Mouse (Mus musculus) thymus, postnatal 14 days (tissue): ENCODE results near the gene Tcirg1.

Experiments
- DNase-seq: peaks from one replicate; pipeline ENCODE4 v3.0.0; 2021

Tcirg1 gene

DNA sequence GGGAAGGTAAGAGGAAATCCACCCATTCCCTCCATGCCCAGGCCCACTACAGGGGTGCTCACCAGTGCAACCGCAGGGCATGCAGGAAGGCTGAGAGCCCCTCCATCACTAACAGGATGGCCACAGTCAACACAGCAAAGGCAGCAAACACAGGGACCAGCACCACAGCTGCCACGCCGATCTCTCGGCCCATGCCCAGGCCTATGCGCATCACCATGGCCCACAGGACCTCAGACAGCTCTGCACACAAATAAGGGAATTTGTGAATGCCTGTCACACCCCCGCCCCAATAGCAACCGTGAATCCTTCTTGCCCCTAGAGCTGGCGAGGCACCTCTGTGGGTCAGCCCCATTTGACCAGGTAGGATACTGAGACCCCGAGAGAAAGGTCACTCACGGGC lies 10.7 kb downstream of the Tcirg1 start:
- no peak for DNase-seq

DNA sequence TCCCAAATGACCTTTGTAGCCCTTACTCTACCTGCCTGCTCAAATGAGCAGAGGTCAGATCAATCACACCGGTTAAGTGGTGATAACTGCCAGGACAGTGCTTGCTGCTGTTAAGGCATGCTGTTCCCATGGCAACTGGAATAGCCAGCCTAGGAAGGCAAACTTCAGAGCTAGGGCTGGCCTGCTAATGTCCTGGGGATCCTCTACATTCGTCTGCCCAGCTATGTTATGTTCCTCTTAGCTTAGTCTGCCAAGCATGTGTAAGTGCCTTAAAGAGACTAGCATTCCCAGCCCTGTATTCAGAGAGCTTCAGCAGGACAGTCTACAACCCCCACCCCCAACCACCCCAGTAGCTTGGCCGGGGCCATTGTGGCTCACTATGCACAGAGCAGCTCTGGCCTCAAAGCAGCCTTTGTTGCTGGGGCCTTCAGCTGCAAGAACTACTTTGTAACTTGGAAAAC lies 11.7 kb downstream of the Tcirg1 start:
- DNase-seq, result no peak

DNA sequence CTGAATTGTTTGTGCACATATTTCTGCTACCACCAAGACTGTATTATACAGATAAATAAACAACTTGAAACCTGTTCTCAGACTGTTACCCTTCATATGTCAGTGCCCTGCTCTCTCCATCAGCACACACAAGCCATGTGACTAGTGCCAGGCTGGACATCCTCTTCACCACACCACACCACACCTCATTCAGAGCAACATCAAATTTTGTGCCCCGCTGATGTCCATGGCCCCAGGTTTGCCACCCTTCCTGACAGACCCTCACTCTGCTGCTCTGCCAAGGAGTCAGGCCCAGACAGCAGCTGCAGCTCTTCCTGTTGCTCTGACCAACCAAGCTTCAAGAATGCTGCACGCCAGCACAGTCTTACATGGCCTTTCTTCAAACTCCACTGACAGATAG lies 12.6 kb downstream of the Tcirg1 start:
- DNase-seq, result no peak

DNA sequence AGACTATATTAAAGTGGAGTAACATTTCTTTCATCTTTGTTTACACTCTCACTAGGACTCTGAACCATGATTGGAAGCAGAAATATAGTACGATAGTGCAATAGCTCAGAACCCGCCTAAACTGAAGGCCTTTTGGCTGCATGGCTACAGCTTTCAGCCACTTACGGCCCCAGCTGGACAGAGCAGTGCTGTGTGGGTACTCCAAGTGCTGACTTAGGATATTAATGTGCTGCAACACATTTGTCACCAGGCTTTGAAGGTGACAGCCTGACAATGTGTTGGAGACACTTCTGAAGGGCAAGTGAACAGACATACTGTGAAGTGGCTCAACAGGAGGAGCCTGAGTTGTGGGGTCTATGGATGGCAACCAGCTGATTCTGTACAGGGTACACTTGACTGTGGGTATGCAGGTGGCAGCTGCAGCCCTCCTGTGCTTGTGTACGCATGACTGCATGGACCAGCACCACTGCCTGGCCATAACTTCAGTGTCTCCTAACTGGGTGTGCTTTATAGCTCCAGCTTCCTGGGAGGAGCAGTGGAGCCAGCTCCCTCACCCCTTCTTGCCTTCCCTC lies 13.3 kb downstream of the Tcirg1 start:
- no peak for DNase-seq

DNA sequence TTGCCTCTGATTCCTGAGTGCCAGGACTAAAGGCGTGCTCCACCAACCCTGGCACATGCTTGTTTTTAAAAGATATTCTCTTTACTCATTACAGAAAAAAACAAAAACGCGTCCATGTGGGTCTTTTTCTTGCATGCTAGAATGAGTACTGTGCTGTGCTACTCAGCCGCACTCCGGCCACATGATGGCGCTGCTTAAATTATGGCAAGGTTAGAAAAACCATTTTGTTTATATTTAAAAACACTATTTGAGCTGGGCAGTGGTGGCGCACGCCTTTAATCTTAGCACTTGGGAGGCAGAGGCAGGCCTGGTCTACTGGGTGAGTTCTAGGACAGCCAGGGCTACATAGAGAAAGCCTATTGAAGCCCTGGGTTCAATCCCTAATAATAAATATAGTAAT lies 16.8 kb downstream of the Tcirg1 start:
- peak; percentile 41 for DNase-seq

DNA sequence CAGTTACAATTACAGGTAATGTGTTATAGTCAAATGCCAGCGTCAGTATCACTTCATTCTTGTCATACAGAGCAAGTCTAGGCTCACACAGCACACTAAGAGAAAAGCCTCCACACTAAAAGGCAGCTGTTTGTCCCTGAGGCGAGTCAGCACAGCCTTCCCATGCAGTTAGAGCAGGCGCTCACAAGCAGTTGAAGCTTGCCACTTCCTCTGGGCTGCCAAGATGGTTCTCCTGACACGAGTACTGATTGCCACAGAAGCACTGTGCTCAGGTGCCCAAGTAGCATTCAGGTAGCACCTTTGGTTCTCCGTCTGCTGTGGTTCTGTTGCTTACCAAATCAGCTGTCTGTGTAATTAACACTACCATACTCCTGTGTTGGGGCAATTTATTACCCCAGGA lies 17.8 kb downstream of the Tcirg1 start:
- DNase-seq, result no peak

DNA sequence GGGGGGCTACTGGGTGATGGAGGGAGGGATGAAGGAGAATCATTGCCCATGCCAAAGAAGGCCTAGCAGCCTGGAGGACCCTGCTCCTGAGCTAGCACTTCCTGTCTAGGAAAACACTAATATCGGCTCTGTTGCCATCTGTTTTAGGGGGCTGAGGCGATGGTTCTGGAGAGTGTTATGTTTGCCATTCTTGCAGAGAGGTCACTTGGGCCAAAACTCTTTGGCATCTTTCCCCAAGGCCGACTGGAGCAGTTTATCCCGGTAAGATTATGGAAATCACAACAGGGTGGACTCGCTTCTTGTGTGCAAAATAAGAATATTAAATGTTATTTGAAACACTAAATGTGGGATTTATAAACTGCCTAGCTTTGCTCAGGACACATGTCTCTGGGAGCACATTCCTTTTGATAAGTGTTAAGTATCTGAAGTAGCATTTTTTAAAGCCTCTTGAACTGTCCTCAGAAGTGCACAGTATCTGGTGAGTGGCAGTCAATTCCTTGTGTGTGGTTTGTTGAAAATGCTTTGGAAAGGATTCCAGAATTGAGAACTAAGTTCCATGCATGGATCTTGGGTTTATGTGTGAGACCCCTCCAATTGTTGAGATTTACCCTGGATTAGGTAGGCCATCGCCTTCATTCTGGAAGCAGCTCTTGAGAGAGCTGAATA lies 22.5 kb downstream of the Tcirg1 start:
- no peak for DNase-seq

DNA sequence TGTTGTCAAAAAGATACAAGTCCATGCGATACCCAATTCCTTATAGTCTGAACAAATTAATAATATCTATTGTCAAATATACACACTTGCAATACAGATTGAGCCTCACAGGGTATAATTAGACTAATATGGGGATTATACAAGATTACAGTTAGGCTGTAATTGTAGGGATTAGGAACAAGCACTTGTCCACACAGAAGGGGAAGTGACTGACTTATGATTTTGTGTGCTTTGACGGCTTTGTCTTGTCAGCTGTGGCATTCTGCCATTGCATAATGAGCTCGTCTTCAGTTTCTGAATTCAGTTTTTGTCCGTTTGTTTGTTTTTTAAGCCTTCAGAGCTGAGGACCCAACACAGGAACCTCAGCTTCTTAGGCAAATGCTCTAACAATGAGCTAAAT lies 24.7 kb downstream of the Tcirg1 start:
- DNase-seq, result no peak

DNA sequence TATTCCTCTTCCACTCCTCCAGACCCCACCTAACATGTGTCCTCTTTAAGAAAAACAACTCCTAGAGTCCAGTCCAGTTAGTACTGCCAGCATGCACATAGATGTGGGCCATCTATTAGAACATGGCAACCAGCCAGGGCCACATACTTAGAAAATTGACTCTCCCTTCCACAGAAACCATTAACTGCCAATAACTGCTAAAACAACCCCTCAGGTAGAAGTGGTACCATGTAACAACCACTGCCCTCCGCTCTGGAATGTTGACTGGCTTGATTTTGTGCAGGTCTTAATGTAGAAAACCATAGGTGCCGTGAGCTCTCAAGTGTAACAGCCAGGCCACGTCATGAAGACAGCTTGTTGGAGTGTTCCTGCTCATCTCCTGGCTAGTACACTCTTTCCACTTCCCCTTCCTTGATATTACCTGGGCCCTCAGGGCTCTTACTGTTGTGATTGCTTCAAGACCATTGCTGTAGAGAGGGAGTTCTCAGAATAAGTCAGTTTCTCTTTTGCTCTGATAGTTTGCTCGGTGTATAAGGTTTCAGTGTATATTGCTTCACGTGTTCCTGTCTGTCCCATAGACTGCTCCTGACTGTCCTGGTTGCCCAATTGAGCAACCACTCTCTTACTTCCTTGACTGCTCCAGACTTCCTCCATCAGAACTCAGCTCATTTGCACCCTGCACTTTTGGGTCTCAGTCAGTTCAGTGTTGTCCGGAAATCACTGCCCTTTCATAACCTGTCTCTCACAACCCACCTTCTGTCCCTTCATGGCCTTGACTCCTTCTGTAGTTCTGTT lies 26.7 kb downstream of the Tcirg1 start:
- DNase-seq, result no peak

DNA sequence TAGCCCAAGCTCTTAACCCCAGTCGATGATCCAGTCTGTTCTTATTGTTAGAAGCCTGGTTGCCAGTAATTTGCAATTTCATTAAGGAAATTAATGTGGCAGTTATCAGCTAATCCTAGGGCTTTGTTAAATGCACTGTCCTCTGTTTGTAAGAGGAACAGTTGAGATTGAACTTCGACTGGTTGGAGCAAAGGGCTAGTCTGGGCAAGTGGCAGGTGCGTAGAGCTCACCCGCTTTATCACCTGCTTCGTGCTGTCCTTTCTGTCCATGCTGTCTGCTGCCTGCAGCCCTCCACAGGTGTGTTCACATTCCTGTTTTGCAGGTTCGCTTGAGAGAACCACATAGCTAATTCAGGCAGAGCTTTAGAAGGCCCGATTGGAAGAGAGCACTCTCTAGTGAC lies 31.9 kb downstream of the Tcirg1 start:
- DNase-seq, result no peak

DNA sequence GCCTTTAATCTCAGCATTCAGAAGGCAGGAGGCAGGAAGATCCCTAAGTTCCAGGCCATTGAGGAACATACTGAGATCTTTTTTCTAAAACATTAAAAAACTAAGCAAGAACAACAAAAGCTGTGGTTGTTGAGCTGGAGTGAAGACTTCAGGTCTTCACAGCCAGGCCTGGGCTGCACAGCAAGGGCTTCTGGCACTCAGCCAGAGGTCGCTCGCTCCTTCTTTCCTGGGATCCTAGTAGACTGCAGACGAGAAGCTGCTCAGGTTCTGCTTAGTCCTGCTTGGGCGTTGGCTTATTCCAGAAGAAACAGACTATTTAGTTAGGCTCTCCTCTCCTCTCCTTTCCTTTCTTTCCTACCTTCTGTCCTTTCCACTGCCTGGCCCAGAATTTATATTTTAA lies 34.6 kb downstream of the Tcirg1 start:
- DNase-seq, result no peak

DNA sequence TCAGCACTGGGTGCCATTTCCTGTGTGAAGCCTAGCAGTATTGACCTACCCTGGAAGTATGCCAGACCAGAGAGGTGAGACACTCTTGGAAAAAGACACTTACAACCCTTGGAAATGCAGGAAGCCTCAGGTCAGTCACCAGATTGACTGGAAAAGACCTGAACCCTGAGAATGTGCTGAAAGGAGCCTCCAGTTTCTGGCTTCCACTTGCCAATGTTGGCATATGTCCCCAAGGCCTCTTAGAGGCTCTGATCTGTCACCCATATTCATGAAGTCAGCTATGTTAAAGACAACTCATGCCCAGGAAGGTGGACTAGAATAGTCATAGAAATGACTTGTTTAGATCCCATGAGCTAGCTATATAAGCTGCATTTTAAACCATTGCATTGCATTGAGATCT lies 35.5 kb downstream of the Tcirg1 start:
- DNase-seq, result no peak

DNA sequence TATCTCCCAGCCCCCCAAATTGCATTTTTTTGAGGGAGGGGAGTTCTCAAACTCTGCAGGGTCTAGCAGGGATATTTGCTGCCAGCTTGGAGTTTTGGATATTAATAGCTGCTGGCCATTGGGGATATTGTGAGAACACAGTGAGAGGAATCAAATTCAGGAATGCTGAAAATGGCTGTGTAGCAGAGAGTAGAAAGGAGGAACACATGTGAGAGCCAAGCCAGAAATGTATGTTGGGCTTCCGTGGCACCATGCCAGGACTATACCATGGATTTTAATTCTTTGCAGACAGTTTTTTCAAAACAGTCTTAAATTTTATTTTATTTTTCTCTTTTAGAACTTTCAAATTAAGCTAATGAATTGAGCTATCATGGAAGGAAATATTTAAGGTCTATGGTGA lies 38.6 kb downstream of the Tcirg1 start:
- DNase-seq, result no peak

DNA sequence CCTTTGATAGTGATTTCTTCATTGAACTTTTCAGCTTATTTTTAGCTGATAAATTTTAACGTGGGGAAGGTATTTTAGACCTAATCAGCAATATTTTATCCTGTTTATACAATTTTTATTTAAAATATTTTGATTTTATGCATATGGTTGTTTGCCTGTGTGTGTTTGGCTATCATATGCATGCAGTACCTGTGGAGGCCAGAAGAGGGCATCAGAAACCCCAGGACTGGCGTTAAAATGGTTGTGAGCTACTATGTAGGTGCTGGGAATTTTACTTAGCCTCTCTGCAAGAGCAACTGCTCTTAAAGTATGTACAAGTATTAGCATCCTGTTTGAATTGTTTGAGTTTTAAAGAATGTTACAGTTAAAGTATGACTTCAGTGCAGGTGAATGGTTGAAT lies 42.0 kb downstream of the Tcirg1 start:
- no peak for DNase-seq

DNA sequence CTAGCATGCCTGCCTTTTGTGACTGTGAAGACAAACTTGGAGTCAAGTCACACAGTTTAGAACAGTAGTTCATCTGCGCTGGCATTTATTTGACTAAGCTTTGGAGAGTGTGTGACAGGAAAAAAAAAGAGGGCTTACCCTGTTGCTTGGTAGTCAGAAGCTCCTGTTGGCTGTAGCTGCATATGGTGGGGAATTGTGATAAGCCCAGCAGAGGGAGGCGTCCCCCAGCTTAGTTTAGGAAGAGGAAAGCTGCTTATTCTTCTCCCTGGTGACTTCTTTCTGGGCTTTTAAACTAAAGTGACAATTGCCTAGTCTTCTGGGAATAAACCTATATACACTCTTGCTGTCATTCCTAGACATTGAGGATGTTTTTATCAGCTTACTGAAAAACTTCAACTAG lies 44.2 kb downstream of the Tcirg1 start:
- DNase-seq, result no peak

DNA sequence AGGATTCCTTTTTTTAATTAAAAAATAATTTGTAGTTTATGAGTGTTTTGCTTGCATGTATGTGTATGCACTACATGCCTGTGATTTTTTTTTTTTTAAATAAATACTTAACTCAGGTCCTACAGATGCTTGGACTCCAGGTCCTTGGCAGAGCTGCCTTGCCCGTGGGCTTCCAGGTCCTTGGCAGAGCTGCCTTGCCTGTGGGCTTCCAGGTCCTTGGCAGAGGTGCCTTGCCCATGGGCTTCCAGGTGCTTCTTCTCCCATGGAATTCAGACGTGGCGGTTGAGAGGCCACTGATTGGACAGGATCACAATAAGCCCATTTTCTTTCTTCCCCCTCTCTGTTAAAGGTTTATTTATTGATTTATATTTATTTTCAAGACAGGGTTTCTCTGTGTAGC lies 49.7 kb downstream of the Tcirg1 start:
- DNase-seq, result no peak

DNA sequence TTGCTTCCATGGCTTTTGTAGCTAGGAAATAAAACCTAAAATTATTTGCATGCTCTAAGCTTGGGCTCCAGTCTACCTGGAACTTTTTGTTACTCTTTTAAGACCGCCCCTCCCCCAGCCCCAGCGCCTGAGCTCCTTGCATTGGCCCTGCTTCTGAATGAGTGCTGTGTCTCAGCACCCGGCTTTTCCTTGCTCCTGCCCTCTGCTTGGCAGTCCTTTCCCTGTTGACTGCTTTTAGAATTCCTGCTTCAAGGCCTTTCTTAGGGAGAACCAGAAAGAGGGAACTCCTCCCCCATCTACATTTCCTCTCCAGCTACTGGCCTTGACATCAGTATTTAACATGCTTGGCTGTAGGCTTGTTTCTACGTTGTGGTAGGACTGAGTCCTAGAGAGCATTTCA lies 51.3 kb downstream of the Tcirg1 start:
- no peak for DNase-seq

DNA sequence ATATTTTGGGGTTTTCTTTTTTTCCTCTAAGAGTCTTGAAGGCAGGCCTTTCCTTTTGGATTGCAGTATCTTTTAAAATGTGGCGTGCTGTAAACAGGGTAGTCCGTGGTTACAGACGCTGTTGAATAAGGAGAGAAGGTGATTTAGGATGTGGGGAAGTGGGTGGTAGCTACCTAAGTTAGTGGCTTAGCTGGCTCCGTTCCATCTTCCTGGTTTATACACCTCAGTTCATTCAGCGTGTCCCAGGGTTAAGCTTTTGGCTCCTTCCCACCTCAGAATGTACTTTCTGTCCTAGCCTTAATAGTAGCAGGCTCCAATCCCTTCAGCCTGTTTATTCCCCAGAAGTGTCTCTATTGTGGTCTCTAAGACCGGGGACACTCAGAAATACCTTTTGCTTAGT lies 51.8 kb downstream of the Tcirg1 start:
- no peak for DNase-seq

DNA sequence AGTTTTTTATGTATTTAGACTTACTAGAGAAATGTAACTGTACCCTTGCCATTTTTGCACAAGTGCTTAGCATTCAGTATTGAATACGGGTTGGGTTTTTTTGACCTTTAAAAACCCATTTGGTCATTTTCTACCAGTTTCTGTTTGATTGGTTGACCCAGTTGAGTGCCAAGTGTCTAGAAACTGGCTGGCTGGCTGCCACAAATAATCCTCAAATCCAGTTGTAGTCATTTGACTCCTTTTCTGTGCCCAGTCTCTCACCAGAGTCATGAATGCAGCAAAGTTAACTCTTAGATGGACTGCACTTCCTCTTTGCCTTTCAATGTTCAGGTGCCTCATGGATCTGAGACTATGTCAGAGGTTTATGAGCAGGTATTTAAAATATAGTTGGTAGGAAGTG lies 53.0 kb downstream of the Tcirg1 start:
- DNase-seq, result no peak

DNA sequence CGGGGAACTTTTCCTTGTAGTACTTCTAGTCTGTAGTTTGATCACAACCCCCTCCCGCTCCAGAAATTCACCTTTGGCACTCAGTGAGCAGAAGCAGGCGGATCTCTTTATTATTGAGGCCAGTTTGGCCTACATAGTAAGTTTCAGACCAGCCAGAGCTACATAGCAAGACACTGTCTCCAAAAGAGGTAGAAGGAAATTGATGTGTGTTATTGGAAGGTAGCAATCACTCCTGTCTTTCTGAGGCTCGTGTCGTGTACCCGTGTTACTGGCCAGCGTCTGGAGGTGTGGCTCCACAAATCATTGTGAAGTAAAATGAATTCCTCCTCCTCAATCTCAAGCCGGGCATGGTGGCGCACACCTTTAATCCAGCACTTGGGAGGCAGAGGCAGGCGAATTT lies 53.8 kb downstream of the Tcirg1 start:
- no peak for DNase-seq

DNA sequence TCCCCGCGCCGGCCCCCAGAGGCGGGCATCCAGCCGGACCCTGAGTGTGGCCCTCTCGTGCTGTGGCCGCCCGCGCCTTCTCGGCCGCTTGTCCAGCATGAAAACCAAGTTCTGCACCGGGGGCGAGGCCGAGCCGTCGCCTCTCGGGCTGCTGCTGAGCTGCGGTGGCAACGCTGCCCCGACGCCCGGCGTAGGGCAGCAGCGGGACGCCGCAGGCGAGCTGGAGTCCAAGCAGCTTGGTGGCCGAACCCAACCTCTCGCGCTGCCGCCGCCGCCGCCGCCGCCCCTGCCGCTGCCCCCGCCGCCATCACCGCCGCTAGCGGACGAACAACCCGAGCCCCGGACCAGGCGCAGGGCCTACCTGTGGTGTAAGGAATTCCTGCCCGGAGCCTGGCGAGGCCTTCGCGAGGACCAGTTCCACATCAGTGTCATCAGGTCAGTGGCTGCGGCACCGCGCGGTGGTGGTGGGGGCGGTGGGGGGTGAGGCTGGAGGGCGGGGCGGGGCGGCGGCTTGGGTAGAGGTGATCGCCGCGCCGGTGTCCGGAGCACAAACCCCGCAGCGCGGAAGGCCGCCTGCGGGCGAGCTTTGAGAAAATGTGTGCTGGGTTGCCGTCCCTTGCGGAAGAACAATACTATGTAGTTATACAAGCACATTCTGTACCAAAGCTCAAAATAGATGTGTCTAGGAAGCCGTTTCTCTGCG lies 54.8 kb downstream of the Tcirg1 start:
- DNase-seq, result peak; percentile 61

DNA sequence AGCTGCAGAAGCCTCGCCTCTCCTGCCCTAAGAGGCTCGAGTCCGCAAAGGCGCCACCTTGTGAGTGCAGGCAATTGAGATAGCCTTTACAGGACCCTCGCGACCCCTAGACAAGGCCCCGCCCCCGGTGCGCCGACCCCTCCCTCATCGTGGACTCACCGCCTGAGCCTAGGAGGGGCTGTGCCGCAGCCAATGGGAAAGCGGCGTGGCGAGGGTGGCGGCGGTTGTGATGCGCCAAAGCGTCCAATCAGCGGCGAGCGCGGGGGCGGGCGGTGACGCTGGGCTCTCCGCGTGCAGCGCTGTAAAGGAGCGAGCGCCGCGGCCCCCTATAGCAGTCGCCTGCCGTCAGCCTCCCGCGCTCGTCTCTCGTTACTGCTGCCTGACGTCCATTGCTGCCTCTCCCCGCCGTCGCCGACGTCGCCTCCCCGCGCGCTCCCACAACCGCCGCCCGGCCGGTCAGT lies 55.4 kb downstream of the Tcirg1 start, which contains the start of gene Chka:
Gene Chka, plus strand, starts transcription at position 272 of the 461 bp plus-strand sequence.
- peak; percentile 99 for DNase-seq

DNA sequence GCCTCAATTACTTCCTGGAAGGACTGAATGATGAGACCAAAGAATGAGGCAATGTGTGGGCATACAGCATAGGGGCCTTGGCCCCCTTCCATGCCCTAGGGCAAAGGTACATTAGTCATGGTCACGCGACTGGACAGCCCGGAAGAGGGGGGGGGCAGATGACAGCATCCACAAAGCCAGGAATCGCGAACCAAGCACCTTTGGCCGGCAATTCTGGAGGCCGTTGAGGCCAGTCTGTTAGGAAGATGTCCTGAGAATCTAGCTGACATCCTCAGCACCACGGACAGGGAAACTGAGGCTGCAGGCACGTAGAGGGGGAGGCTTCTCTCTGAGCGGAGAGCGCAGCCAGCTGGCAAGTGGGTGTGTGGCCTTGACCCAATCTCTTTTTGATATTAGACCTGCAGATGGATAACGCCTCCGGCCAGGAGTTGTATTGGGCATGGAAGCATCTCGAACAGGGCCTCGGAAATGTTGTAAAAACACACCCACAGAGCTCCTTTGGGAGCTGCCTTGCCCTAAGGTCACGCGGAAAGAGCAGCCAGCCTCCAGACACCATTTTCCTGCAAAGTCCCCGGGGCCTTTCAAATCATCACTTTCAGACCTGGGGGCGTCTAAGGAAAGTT lies 56.0 kb downstream of the Tcirg1 start:
- no peak for DNase-seq
